Mouse (Mus musculus) small intestine, adult 2 months (tissue): Measurements from ENCODE around the gene Agpat4.

Source experiments
- CTCF ChIP-seq: fragments of 200-500 bp; IDR thresholded peaks from 2 replicates; pipeline ENCODE4 v1.5.1; 2012; ENCODE audit warnings: low read depth, mild to moderate bottlenecking, control low read depth, inconsistent platforms, low read length, moderate library complexity, mixed read lengths; ENCODE audit not compliant: insufficient replicate concordance, insufficient read length; ENCODE audit errors: extremely low read depth
- POLR2A ChIP-seq: fragments of 200-500 bp; IDR thresholded peaks from 2 replicates; pipeline ENCODE4 v1.6.1; 2012; ENCODE audit warnings: low read depth, mild to moderate bottlenecking, control low read depth, inconsistent platforms, low read length, moderate library complexity

- TF ChIP-seq CTCF (no peak), POLR2A (no peak)
These were observed 67.8 kb downstream of the Agpat4 start for GRCm38 (mm10) chr17:12186341-12186740.
